Mouse (Mus musculus) thymus, postnatal 14 days (tissue): ENCODE measurements at regions not wholly inside any gene's neighbourhood (a gene's known extent, or its start where the extent isn't known, plus 50 kb on each side); places are given as distances from the start of the nearest gene placed in this dataset.
"Not testable (repeated sequence)": the region's sequence is repeated elsewhere in the genome, so short reads cannot be mapped to it uniquely, and the experiment has no call there.

Experiments
- DNase-seq: peaks from one replicate; pipeline ENCODE4 v3.0.0; 2021

GRCm38 (mm10) chr2:79025678-79026077 lies 157.8 kb downstream of the Ube2e3 start:
- no peak for DNase-seq

GRCm38 (mm10) chr2:79030990-79031389 lies 163.1 kb downstream of the Ube2e3 start:
- no peak for DNase-seq

- no peak for DNase-seq
Observed at GRCm38 (mm10) chr2:79036296-79036695, 168.4 kb downstream of the Ube2e3 start.

GRCm38 (mm10) chr2:79038624-79039023 lies 170.7 kb downstream of the Ube2e3 start:
- DNase-seq, result no peak

- not testable (repeated sequence) for DNase-seq
Observed at GRCm38 (mm10) chr2:79044804-79045203, 176.9 kb downstream of the Ube2e3 start.

GRCm38 (mm10) chr2:79045508-79045907 lies 177.6 kb downstream of the Ube2e3 start:
- no peak for DNase-seq

GRCm38 (mm10) chr2:79048020-79048419 lies 180.1 kb downstream of the Ube2e3 start:
- no peak for DNase-seq

- no peak for DNase-seq
Observed at GRCm38 (mm10) chr2:79048777-79049537, 181.0 kb downstream of the Ube2e3 start.

GRCm38 (mm10) chr2:79050495-79051046 lies 182.6 kb downstream of the Ube2e3 start:
- DNase-seq, result no peak

- DNase-seq, result no peak
Observed at GRCm38 (mm10) chr2:79052226-79052625, 184.3 kb downstream of the Ube2e3 start.

- DNase-seq, result peak; percentile 43
Observed at GRCm38 (mm10) chr2:79056138-79056537, 188.2 kb downstream of the Ube2e3 start.

GRCm38 (mm10) chr2:79059115-79059943 lies 191.4 kb downstream of the Ube2e3 start:
- no peak for DNase-seq

GRCm38 (mm10) chr2:79059944-79060238 lies 192.0 kb downstream of the Ube2e3 start:
- DNase-seq, result no peak

- DNase-seq, result no peak
Observed at GRCm38 (mm10) chr2:79060320-79060719, 192.4 kb downstream of the Ube2e3 start.

- no peak for DNase-seq
Observed at GRCm38 (mm10) chr2:79061645-79062044, 193.6 kb upstream of the Itga4 start.

GRCm38 (mm10) chr2:79062196-79062636 lies 193.0 kb upstream of the Itga4 start:
- no peak for DNase-seq

- DNase-seq, result no peak
Observed at GRCm38 (mm10) chr2:79063641-79064040, 191.6 kb upstream of the Itga4 start.

GRCm38 (mm10) chr2:79065321-79065720 lies 189.9 kb upstream of the Itga4 start:
- no peak for DNase-seq

- DNase-seq, result no peak
Observed at GRCm38 (mm10) chr2:79076115-79076514, 179.1 kb upstream of the Itga4 start.

- no peak for DNase-seq
Observed at GRCm38 (mm10) chr2:79078836-79079394, 176.3 kb upstream of the Itga4 start.

GRCm38 (mm10) chr2:79081769-79082168 lies 173.5 kb upstream of the Itga4 start:
- no peak for DNase-seq

GRCm38 (mm10) chr2:79086280-79086679 lies 168.9 kb upstream of the Itga4 start:
- DNase-seq, result peak; percentile 61

- peak; percentile 12 for DNase-seq
Observed at GRCm38 (mm10) chr2:79086857-79087578, 168.2 kb upstream of the Itga4 start.
